Mouse (Mus musculus): ENCODE measurements at regions not wholly inside any gene's neighbourhood (a gene's known extent, or its start where the extent isn't known, plus 50 kb on each side); places are given as distances from the start of the nearest gene placed in this dataset.
"Not testable (repeated sequence)": the region's sequence is repeated elsewhere in the genome, so short reads cannot be mapped to it uniquely, and the experiment has no call there.

GRCm38 (mm10) chr10:50370611-50371010 is 221.9 kb upstream of the Ascc3 start:
- Histone ChIP-seq H3K4me1 (no peaks in the 10 kb centered on the region), H3K9ac (replicated peaks) (no peak overlapping the region), H3K9me3 (no peaks in the 10 kb centered on the region), H3K36me3 (no peaks in the 10 kb centered on the region), H3K4me2 (replicated peaks) (no peak overlapping the region), H3K4me3 (no peak overlapping the region), H3K27me3 (no peaks in the 10 kb centered on the region), H3K27ac (replicated peaks) (no peak overlapping the region)
- ATAC-seq (replicated peaks) = peak; percentile 76; the same call in 1 of the 2 replicates
- WGBS = 33% methylated on average over 1 of the region's 1 CpGs

DNA sequence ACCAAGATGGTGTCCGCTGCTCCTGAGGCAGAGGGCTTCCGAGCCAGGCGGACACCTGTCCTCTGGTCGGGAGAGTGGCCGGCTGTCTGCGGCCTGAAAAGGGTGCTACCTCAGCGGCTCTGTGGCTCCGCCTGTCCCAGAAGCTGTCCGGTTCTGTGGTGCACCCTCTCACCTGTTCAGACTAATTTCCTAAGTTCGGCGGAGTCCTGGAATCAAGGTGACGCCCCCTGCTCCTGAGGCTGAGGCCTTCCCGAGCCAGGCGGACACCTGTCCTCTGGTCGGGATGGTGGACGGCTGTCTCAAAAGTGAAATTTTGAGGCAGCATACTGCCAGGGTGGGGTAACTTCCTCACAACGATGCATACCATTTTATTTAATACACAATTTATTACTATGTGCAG is 199.9 kb upstream of the Ascc3 start:
- ATAC-seq (replicated peaks); H3K27me3 ChIP-seq; H3K4me2 ChIP-seq (replicated peaks); H3K4me3 ChIP-seq; H3K4me1 ChIP-seq; H3K27ac ChIP-seq (replicated peaks); H3K9me3 ChIP-seq; H3K36me3 ChIP-seq; H3K9ac ChIP-seq (replicated peaks): not testable (repeated sequence)
- WGBS = 96% methylated on average over 17 of the region's 17 CpGs

Measured in forebrain, embryonic 15.5 days (tissue).